Mouse (Mus musculus) bone marrow, adult 2 months (tissue): Measurements from ENCODE around the gene Slc4a8. TPM values are rescaled to one million over a fixed set of nuclear protein-coding genes. Genes with fewer than 3 reads are reported as not detected.
"Not testable (repeated sequence)": the region's sequence is repeated elsewhere in the genome, so short reads cannot be mapped to it uniquely, and the experiment has no call there.

Source experiments
- H3K27ac ChIP-seq: fragments of 200-500 bp; 2 replicates; pipeline ENCODE4 v1.5.1; 2012; ENCODE audit warnings: low read depth, mild to moderate bottlenecking, control low read depth, inconsistent platforms, low read length; ENCODE audit not compliant: control insufficient read depth, poor library complexity, insufficient read depth
- H3K4me1 ChIP-seq: fragments of 200-500 bp; 2 replicates; pipeline ENCODE4 v1.6.1; 2011; ENCODE audit warnings: low read length; ENCODE audit not compliant: control insufficient read depth, insufficient read depth
- H3K4me3 ChIP-seq: fragments of 200-500 bp; replicated peaks from 2 replicates; pipeline ENCODE3; 2011; ENCODE audit warnings: mild to moderate bottlenecking, low read depth, low read length, control low read depth; ENCODE audit not compliant: control insufficient read depth
- CTCF ChIP-seq: fragments of 200-500 bp; IDR thresholded peaks from 2 replicates; pipeline ENCODE4 v1.5.1; 2011; ENCODE audit warnings: low read length, control low read depth; ENCODE audit not compliant: control insufficient read depth, insufficient read depth
- POLR2A ChIP-seq: fragments of 200-500 bp; IDR thresholded peaks from 2 replicates; pipeline ENCODE4 v1.6.1; 2011; ENCODE audit warnings: low read depth, mild to moderate bottlenecking, control low read depth, low read length, borderline replicate concordance; ENCODE audit not compliant: control insufficient read depth
- WGBS: fragments of 180-500 bp; shearing (Covaris S2); methylation state at CpG from one replicate; pipeline ENCODE4 v1.1.7; 2018; 5-methylcytosine and 5-hydroxymethylcytosine counted together
- polyA plus RNA-seq: library from polyadenylated mRNA; stranded (reverse); fragments of >200 nt; gene quantifications from 2 replicates; pipeline ENCODE4 v1.2.4, GENCODE M21; 2011; ENCODE audit warnings: low replicate concordance; ENCODE audit not compliant: missing spikeins, insufficient read depth, insufficient read length

Slc4a8 gene
- polyA plus RNA-seq, 1 experiment = 5.2 TPM

- TF ChIP-seq POLR2A (no peak), CTCF (no peak)
- 80% methylated on average over 7 of the region's 7 CpGs for WGBS
- no peak overlapping the region for H3K4me3 ChIP-seq
- H3K27ac ChIP-seq = no peak overlapping the region
- no peaks in the 10 kb centered on the region; the same call in 1 of the 2 replicates for H3K4me1 ChIP-seq
Measured at GRCm38 (mm10) chr15:100814066-100814465, 52.5 kb downstream of the Slc4a8 start.

- H3K4me1 ChIP-seq = no peaks in the 10 kb centered on the region; the same call in 1 of the 2 replicates
- H3K27ac ChIP-seq = no peak overlapping the region
- WGBS = 76% methylated on average over 8 of the region's 8 CpGs
- no peak overlapping the region for H3K4me3 ChIP-seq
- no peak for TF ChIP-seq CTCF
- TF ChIP-seq POLR2A = no peak
Measured at GRCm38 (mm10) chr15:100815310-100815709, 53.8 kb downstream of the Slc4a8 start.

- no peak overlapping the region for H3K27ac ChIP-seq
- TF ChIP-seq POLR2A = no peak
- no peak for TF ChIP-seq CTCF
- H3K4me1 ChIP-seq = no peaks in the 10 kb centered on the region
- no peak overlapping the region for H3K4me3 ChIP-seq
- WGBS = 77% methylated on average over 3 of the region's 3 CpGs
Measured at GRCm38 (mm10) chr15:100818860-100819259, 57.3 kb downstream of the Slc4a8 start.

- TF ChIP-seq CTCF (peak; percentile 34), POLR2A (no peak)
- WGBS = 26% methylated on average over 8 of the region's 8 CpGs
- Histone ChIP-seq H3K4me1 (no peaks in the 10 kb centered on the region), H3K27ac (no peak overlapping the region), H3K4me3 (no peak overlapping the region)
Measured at GRCm38 (mm10) chr15:100821824-100822223, 60.3 kb downstream of the Slc4a8 start.

GRCm38 (mm10) chr15:100822370-100822769 lies 60.8 kb downstream of the Slc4a8 start:
- H3K4me1 ChIP-seq, H3K27ac ChIP-seq, H3K4me3 ChIP-seq: not testable (repeated sequence)
- 54% methylated on average over 4 of the region's 4 CpGs for WGBS

GRCm38 (mm10) chr15:100825249-100825856 lies 63.8 kb downstream of the Slc4a8 start:
- no peak for TF ChIP-seq POLR2A
- Histone ChIP-seq H3K4me1 (no peaks in the 10 kb centered on the region), H3K27ac (no peak overlapping the region), H3K4me3 (no peak overlapping the region)
- 27% methylated on average over 26 of the region's 26 CpGs for WGBS

GRCm38 (mm10) chr15:100826076-100826475 lies 64.5 kb downstream of the Slc4a8 start:
- Histone ChIP-seq H3K27ac (no peak overlapping the region), H3K4me3 (no peak overlapping the region), H3K4me1 (no peaks in the 10 kb centered on the region)
- no peak for TF ChIP-seq CTCF
- WGBS = 82% methylated on average over 8 of the region's 8 CpGs

- no peak overlapping the region for H3K27ac ChIP-seq
- TF ChIP-seq POLR2A (no peak), CTCF (no peak)
- WGBS = 86% methylated on average over 9 of the region's 9 CpGs
Measured at GRCm38 (mm10) chr15:100829775-100830174, 68.2 kb downstream of the Slc4a8 start.

GRCm38 (mm10) chr15:100830682-100831081 lies 69.1 kb downstream of the Slc4a8 start:
- H3K27ac ChIP-seq = no peak overlapping the region
- TF ChIP-seq CTCF (no peak), POLR2A (no peak)
- H3K4me3 ChIP-seq = no peak overlapping the region
- H3K4me1 ChIP-seq = no peaks in the 10 kb centered on the region
- 60% methylated on average over 6 of the region's 6 CpGs for WGBS

More at GRCm38 (mm10) chr15:100829775-100830174, 68.2 kb downstream of the Slc4a8 start:
- no peak overlapping the region for H3K4me3 ChIP-seq
- no peaks in the 10 kb centered on the region for H3K4me1 ChIP-seq
